Mouse (Mus musculus) stomach, postnatal 0 days (tissue): ENCODE measurements around the gene Rock2.

ENCODE experiments used
- CTCF ChIP-seq: IDR thresholded peaks from 2 replicates; pipeline ENCODE4 v1.5.1; 2016; ENCODE audit warnings: antibody characterized with exemption, low read depth, mild to moderate bottlenecking, moderate library complexity
- EP300 ChIP-seq: optimal IDR thresholded peaks from 2 replicates; pipeline ENCODE3; 2016; ENCODE audit warnings: antibody characterized with exemption

DNA sequence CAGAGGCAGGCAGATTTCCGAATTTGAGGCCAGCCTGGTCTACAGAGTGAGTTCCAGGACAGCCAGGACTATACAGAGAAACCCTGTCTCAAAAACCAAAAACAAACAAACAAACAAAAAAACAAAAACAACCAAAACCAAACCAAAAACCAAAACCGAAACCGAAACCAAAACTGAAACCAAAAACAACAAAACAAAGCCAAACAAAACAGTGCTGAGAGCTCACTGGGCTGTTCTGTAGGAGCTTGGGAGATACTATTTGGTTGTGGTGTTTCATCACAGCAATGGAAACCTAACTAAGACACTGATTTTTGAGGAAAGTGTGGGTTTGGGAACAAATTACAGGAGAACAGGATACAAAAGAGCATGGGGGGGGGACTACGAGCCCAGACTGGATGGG is 127.5 kb downstream of the Rock2 start:
- TF ChIP-seq CTCF (no peak), EP300 (no peak)
